ENCODE assay signal across 9 mouse cellular contexts in the genomic region with DNA sequence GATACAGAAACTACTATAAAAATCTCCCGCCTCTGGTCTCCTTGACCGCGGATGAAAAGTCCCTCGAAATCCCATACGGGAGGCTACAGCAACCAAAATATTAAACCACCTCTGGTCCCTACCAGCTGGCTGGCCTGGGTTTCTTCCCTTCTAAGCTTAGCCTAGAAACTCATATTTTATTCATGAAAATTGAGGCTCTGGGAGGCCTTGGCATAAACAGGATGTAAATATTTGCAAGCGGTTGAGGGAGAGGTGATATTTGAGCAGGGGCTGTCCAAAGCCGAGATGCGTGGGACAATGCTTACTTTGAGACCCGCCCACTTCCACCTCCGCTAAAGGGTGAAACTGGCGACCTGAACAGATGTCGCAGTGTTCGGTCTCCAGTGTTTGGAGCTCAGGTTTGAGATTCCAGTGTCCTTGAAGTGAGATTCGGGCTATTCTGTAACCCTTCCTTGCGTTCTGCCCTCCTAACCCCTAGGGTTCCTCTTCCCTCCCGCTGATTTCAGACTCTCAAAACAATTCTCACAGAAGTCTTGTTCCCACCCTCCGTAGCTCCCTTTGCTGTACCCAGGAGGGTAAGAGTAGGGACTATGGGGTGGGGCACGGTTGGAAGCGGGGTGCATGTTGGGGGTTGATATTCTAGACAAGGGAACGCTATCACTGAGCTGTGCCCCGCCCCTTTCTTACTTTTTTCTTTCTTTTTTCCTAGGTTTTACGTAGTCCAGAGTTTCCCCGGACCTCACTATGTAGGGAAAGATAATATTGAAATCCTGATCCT. TPM values are rescaled to one million over a fixed set of nuclear protein-coding genes. Genes with fewer than 3 reads are reported as not detected.
A peak's percentile ranks its signal among the peaks of the same experiment; 100 is the strongest.
DNase-seq lines count a peak whose midpoint lies in the region; ATAC-seq and TF ChIP-seq lines count a peak whose summit lies in the region.
"Had no signal": no experiment of that assay in that cellular context is flagged by ENCODE, and none has a peak within 500 bp of the region (broad histone marks: within the 10 kb centered on the region; RNA-seq: fewer than 3 reads in every experiment).

No protein-coding gene starts in this region.

- peak; percentile 84 for ATAC-seq in forebrain, embryonic 14.5 days
- ATAC-seq in midbrain, embryonic 16.5 days = peak; percentile 75

- no peak for TF ChIP-seq POLR2A in liver, adult 2 months (IDR thresholded peaks at IDR 0.05; ENCODE audit: extremely low read depth, insufficient read depth, low read length)

- 0 out of 2 replicates have a peak, but pooled peaks cover 3% of the 10 kb centered on the region for H3K9me3 ChIP-seq in forebrain, embryonic 14.5 days (replicated peaks; ENCODE audit: control insufficient read depth, low read length)
- 0 out of 2 replicates have a peak, but pooled peaks cover 3% of the 10 kb centered on the region for H3K9me3 ChIP-seq in midbrain, embryonic 16.5 days (replicated peaks; ENCODE audit: control insufficient read depth, low read length, poor library complexity, severe bottlenecking)

- no peaks in the 10 kb centered on the region for H3K27me3 ChIP-seq in forebrain, embryonic 14.5 days (replicated peaks; ENCODE audit: control insufficient read depth, insufficient read depth, low read length)
- H3K27me3 ChIP-seq in liver, adult 2 months (ENCODE audit: control insufficient read depth, insufficient read depth, low read length) = no peaks in the 10 kb centered on the region
- no peaks in the 10 kb centered on the region for H3K27me3 ChIP-seq in midbrain, embryonic 16.5 days (ENCODE audit: control insufficient read depth, insufficient read depth, low read depth, low read length)

- peak overlapping the region; percentile 28 for H3K4me3 ChIP-seq in forebrain, embryonic 14.5 days (ENCODE audit: low read depth, low read length)
- peak overlapping the region; percentile 61 for H3K4me3 ChIP-seq in liver, adult 2 months (ENCODE audit: insufficient read depth, low read depth, low read length)
- H3K4me3 ChIP-seq in midbrain, embryonic 16.5 days (ENCODE audit: low read depth, low read length) = peak overlapping the region; percentile 60

- no peaks in the 10 kb centered on the region for H3K36me3 ChIP-seq in forebrain, embryonic 14.5 days (ENCODE audit: control insufficient read depth, insufficient read depth, low read length)
- no peaks in the 10 kb centered on the region for H3K36me3 ChIP-seq in liver, adult 2 months (ENCODE audit: control insufficient read depth, insufficient read depth, low read length)
- H3K36me3 ChIP-seq in midbrain, embryonic 16.5 days (ENCODE audit: control insufficient read depth, insufficient read depth, low read length) = no peaks in the 10 kb centered on the region

- H3K4me2 ChIP-seq in forebrain, embryonic 14.5 days (ENCODE audit: low read length) = peak overlapping the region; percentile 59
- peak overlapping the region; percentile 81 for H3K4me2 ChIP-seq in midbrain, embryonic 16.5 days (ENCODE audit: low read length)

- H3K9ac ChIP-seq in forebrain, embryonic 14.5 days (ENCODE audit: low read length) = peak overlapping the region; percentile 43
- peak overlapping the region; percentile 67 for H3K9ac ChIP-seq in liver, adult 2 months (ENCODE audit: low read depth, low read length)
- H3K9ac ChIP-seq in midbrain, embryonic 16.5 days (ENCODE audit: low read depth, low read length) = peak overlapping the region; percentile 72

- no peak for TF ChIP-seq CTCF in liver, adult 2 months (IDR thresholded peaks at IDR 0.05; ENCODE audit: low read depth, low read length)

- peak overlapping the region; percentile 15; the same call in 1 of the 2 replicates for H3K27ac ChIP-seq in forebrain, embryonic 14.5 days (ENCODE audit: low read depth, low read length)
- peak overlapping the region; percentile 82 for H3K27ac ChIP-seq in liver, adult 2 months (replicated peaks; ENCODE audit: insufficient read depth, low read depth, low read length)
- H3K27ac ChIP-seq in midbrain, embryonic 16.5 days (ENCODE audit: low read length) = peak overlapping the region; percentile 83

- DNase-seq in spleen, adult 12 weeks (ENCODE audit: low spot score) = peak; percentile 31
- DNase-seq in spleen, postnatal 14 days (ENCODE audit: low spot score in 2 of 2) = no peak
- DNase-seq in brain, embryonic 18.5 days (ENCODE audit: low read depth, low spot score) = peak; percentile 58
- DNase-seq in forebrain, embryonic 14.5 days (ENCODE audit: low spot score) = peak; percentile 90
- peak; percentile 60 for DNase-seq in hindlimb bud, embryonic 11.5 days (ENCODE audit: extremely low spot score, low read depth, low spot score)
- peak; percentile 54 for DNase-seq in liver, adult 2 months (ENCODE audit: extremely low read depth, low read depth, low spot score)
- peak; percentile 30 to 32 for DNase-seq in thymus, postnatal 36 days

- WGBS in forebrain, embryonic 14.5 days = 1% methylated on average over 23 of the region's 23 CpGs
- WGBS in liver, adult 2 months = 3% methylated on average over 23 of the region's 23 CpGs
- WGBS in midbrain, embryonic 16.5 days = under 1% methylated on average over 23 of the region's 23 CpGs

- no peaks in the 10 kb centered on the region for H3K79me2 ChIP-seq in liver, adult 2 months (ENCODE audit: control insufficient read depth, insufficient read depth, low read length)

- H3K4me1 ChIP-seq in forebrain, embryonic 14.5 days (ENCODE audit: control insufficient read depth, insufficient read depth, low read length) = no peaks in the 10 kb centered on the region
- peaks cover 4% of the 10 kb centered on the region; the same call in 1 of the 2 replicates for H3K4me1 ChIP-seq in liver, adult 2 months (ENCODE audit: control insufficient read depth, insufficient read depth, low read length)
- H3K4me1 ChIP-seq in midbrain, embryonic 16.5 days (ENCODE audit: control insufficient read depth, insufficient read depth, low read length) = peaks cover 7% of the 10 kb centered on the region

RNA-seq across cellular contexts. Expression of a gene that starts 9.2 kb away (rescaled TPM):
- polyA plus RNA-seq in forebrain, embryonic 14.5 days (2014; fragmentation: Nextera tagmentation; extraction: Ambion mirVana) = 240 and 256 TPM in 2 replicates
- 15.3 and 25.1 TPM in 2 replicates for total RNA-seq in liver, adult 2 months (2014; rRNA removed)
- polyA plus RNA-seq in liver, adult 2 months (2012; rRNA removed) = 22.6 and 24.4 TPM in 2 replicates
- polyA plus RNA-seq in midbrain, embryonic 16.5 days (2015; fragmentation: Nextera tagmentation; extraction: Ambion mirVana) = 179 and 186 TPM in 2 replicates

RNA-seq across cellular contexts. Expression of a gene that starts 11.9 kb away (rescaled TPM):
- polyA plus RNA-seq in forebrain, embryonic 14.5 days (2014; fragmentation: Nextera tagmentation; extraction: Ambion mirVana) = 0.10 TPM in 1 of 2 replicates, not detected in the other
- total RNA-seq in liver, adult 2 months (2014; rRNA removed) = not detected in 2 replicates
- polyA plus RNA-seq in liver, adult 2 months (2012; rRNA removed) = not detected in 2 replicates
- polyA plus RNA-seq in midbrain, embryonic 16.5 days (2015; fragmentation: Nextera tagmentation; extraction: Ambion mirVana) = 0.46 and 0.92 TPM in 2 replicates
- total RNA-seq: gastrocnemius, postnatal 36 days had no signal

RNA-seq across cellular contexts. Expression of a gene that starts 19.7 kb away (rescaled TPM):
- polyA plus RNA-seq in forebrain, embryonic 14.5 days (2014; fragmentation: Nextera tagmentation; extraction: Ambion mirVana) = 11.1 and 15.6 TPM in 2 replicates
- 0.92 and 2.8 TPM in 2 replicates for total RNA-seq in liver, adult 2 months (2014; rRNA removed)
- polyA plus RNA-seq in liver, adult 2 months (2012; rRNA removed) = 1.6 and 1.7 TPM in 2 replicates
- polyA plus RNA-seq in midbrain, embryonic 16.5 days (2015; fragmentation: Nextera tagmentation; extraction: Ambion mirVana) = 16.7 and 17.1 TPM in 2 replicates

RNA-seq across cellular contexts. Expression of a gene that starts 42.9 kb away (rescaled TPM):
- polyA plus RNA-seq in forebrain, embryonic 14.5 days (2014; fragmentation: Nextera tagmentation; extraction: Ambion mirVana) = 0.99 and 1.6 TPM in 2 replicates
- 0.60 and 1.0 TPM in 2 replicates for total RNA-seq in liver, adult 2 months (2014; rRNA removed)
- 0.51 and 1.4 TPM in 2 replicates for polyA plus RNA-seq in liver, adult 2 months (2012; rRNA removed)
- 2.4 and 2.7 TPM in 2 replicates for polyA plus RNA-seq in midbrain, embryonic 16.5 days (2015; fragmentation: Nextera tagmentation; extraction: Ambion mirVana)

Comparison
In these comparisons a context has a peak if more than half of its experiments do, and no peak if none do; other contexts are left out.
1. DNase-seq: peak in spleen, adult 12 weeks (single experiment), brain, embryonic 18.5 days (single experiment), forebrain, embryonic 14.5 days (single experiment), hindlimb bud, embryonic 11.5 days (single experiment), liver, adult 2 months (single experiment) and thymus, postnatal 36 days (2 of 2); none in spleen, postnatal 14 days (0 of 2).
2. H3K27ac ChIP-seq: peak in every context shown above with its lines; median percentile 83 in midbrain, embryonic 16.5 days; 82 in liver, adult 2 months; 15 in forebrain, embryonic 14.5 days.
3. Peak in every context shown above with its lines, with median percentiles within 50 percentile points of each other: H3K4me3 ChIP-seq and H3K9ac ChIP-seq.